Mouse (Mus musculus): ENCODE data around the gene 4930544D05Rik.
"Not testable (repeated sequence)": the region's sequence is repeated elsewhere in the genome, so short reads cannot be mapped to it uniquely, and the experiment has no call there.

Gene 4930544D05Rik

GRCm38 (mm10) chr11:70615516-70616093 is at the start of gene 4930544D05Rik:
4930544D05Rik (plus strand) TSS chr11:70615848.
- DNase-seq (ENCODE audit: low read depth, low spot score): no peak

- DNase-seq (ENCODE audit: low read depth, low spot score): no peak
Measured at GRCm38 (mm10) chr11:70566586-70566985, 49.1 kb upstream of the 4930544D05Rik start.

GRCm38 (mm10) chr11:70570614-70571013 is 45.0 kb upstream of the 4930544D05Rik start:
- not testable (repeated sequence) for DNase-seq (ENCODE audit: low read depth, low spot score)

GRCm38 (mm10) chr11:70571641-70572040 is 44.0 kb upstream of the 4930544D05Rik start:
- peak; percentile 77 for DNase-seq (ENCODE audit: low read depth, low spot score)

- DNase-seq (ENCODE audit: low read depth, low spot score): no peak
Measured at GRCm38 (mm10) chr11:70572348-70572902, 43.2 kb upstream of the 4930544D05Rik start.

- DNase-seq (ENCODE audit: low read depth, low spot score): no peak
Measured at GRCm38 (mm10) chr11:70573872-70574271, 41.8 kb upstream of the 4930544D05Rik start.

- no peak for DNase-seq (ENCODE audit: low read depth, low spot score)
Measured at GRCm38 (mm10) chr11:70577201-70577600, 38.4 kb upstream of the 4930544D05Rik start.

- DNase-seq (ENCODE audit: low read depth, low spot score): no peak
Measured at GRCm38 (mm10) chr11:70578962-70579361, 36.7 kb upstream of the 4930544D05Rik start.

DNA sequence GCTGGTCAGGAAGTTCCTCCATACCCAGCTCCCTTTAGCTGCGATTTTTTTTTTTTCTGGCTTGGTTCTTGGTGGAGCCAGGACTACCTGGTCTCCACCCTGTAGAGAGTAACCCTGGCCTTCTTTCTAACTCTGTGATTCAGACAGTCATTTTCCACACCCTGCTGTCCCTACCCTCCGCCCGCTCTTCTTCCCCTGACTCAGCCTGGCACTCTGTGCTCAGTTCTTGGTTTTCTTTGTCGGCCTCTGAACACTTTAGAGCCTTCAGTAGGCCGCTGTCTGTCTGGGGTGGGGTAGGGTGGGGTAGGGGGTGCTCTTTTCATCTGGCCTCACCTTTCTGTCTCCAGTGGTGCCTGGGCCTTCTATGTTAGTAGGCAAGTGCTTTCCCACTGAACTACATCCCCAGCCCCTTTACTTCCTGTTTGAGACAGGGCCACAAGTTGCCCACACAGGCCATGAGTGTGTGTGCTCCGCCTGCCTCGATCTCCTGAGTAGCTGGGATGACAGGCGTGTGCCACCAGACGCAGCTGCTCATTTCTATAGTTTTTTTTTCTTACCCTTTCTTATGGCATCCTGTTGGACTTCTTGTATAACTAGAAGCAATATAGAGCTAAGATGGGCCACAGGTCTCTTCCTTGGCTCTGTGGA is 35.8 kb upstream of the 4930544D05Rik start:
- DNase-seq (ENCODE audit: low read depth, low spot score): no peak

DNA sequence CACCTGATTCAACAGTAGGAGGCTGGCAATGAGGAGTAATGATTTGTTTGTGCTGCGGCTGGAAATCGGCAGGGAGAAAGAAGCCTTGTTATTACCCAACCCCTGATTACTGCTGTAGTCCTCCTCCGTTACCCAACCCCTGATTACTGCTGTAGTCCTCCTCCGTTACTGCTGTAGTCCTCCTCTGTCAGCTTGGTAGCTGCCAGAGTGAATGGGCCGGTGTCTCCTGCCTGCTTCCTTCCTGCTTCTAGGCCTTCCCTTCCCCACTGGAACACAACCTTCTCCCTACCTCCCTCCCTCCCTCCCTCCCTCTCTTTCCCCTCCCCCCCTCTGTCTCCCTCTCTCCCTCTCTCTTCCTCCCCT is 35.3 kb upstream of the 4930544D05Rik start:
- no peak for DNase-seq (ENCODE audit: low read depth, low spot score)

- DNase-seq (ENCODE audit: low read depth, low spot score): no peak
Measured at GRCm38 (mm10) chr11:70580921-70581320, 34.7 kb upstream of the 4930544D05Rik start.

DNA sequence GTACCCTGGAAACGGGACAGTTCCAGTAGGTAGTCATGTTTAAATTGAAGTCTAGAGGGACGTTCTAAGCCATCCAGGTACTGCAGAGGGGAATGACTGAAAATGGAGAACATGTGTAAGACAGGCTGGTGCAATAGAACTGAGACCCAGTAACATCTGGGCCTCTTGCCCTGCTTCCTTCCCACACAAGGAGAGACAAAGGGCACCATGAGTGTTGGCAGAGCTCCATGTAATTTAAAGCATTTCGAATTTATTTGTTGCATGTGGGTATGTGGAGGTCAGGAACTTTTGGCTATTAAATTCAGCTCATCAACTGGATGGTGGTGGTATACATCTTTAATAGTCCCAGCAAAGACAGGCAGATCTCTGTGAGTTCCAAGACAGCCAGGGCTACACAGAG is 33.5 kb upstream of the 4930544D05Rik start:
- DNase-seq (ENCODE audit: low read depth, low spot score): no peak

GRCm38 (mm10) chr11:70583022-70583714 is 32.5 kb upstream of the 4930544D05Rik start:
- no peak for DNase-seq (ENCODE audit: low read depth, low spot score)

GRCm38 (mm10) chr11:70583775-70584174 is 31.9 kb upstream of the 4930544D05Rik start:
- DNase-seq (ENCODE audit: low read depth, low spot score): no peak

- DNase-seq (ENCODE audit: low read depth, low spot score): no peak
Measured at GRCm38 (mm10) chr11:70585457-70585856, 30.2 kb upstream of the 4930544D05Rik start.

- DNase-seq (ENCODE audit: low read depth, low spot score): no peak
Measured at GRCm38 (mm10) chr11:70586261-70586660, 29.4 kb upstream of the 4930544D05Rik start.

- no peak for DNase-seq (ENCODE audit: low read depth, low spot score)
Measured at GRCm38 (mm10) chr11:70586954-70587353, 28.7 kb upstream of the 4930544D05Rik start.

GRCm38 (mm10) chr11:70591733-70592132 is 23.9 kb upstream of the 4930544D05Rik start:
- no peak for DNase-seq (ENCODE audit: low read depth, low spot score)

- DNase-seq (ENCODE audit: low read depth, low spot score): no peak
Measured at GRCm38 (mm10) chr11:70594253-70594989, 21.2 kb upstream of the 4930544D05Rik start.

- no peak for DNase-seq (ENCODE audit: low read depth, low spot score)
Measured at GRCm38 (mm10) chr11:70595638-70596037, 20.0 kb upstream of the 4930544D05Rik start.

DNA sequence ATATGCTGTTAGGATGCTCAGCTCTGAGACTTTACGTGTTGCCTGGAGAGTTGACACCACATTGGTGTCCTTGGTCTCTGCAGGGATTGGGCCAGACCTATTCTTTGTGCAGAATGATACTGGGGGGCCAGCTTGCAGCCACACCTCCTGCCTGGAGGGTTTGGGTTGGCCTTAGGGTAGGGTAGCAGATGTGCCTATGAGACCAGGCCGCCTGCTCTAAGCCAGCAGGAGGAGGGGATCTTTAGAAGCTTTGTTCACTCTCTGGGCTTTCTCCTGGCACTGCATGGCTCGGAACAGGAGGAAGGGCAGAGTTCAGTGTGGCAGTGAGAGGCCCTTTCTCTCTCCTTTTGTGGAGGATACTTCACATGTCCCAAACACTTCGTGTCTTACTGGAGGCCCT is 19.6 kb upstream of the 4930544D05Rik start:
- DNase-seq (ENCODE audit: low read depth, low spot score): no peak

GRCm38 (mm10) chr11:70597301-70597700 is 18.3 kb upstream of the 4930544D05Rik start:
- DNase-seq (ENCODE audit: low read depth, low spot score): no peak

All from telencephalon, adult 2 months (tissue).